Mouse (Mus musculus) ES-Bruce4 (cell line): ENCODE data around the gene C1s2. TPM values are rescaled to one million over a fixed set of nuclear protein-coding genes. Genes with fewer than 3 reads are reported as not detected.

Source experiments
- H3K27ac ChIP-seq: 2 replicates; pipeline ENCODE4 v1.5.1; 2012; ENCODE audit warnings: low read length, inconsistent platforms; ENCODE audit not compliant: insufficient read depth
- H3K27me3 ChIP-seq: 2 replicates; pipeline ENCODE4 v1.6.1; 2012; ENCODE audit warnings: mild to moderate bottlenecking, low read length, inconsistent platforms; ENCODE audit not compliant: control insufficient read depth, poor library complexity, insufficient read depth, severe bottlenecking
- H3K36me3 ChIP-seq: 2 replicates; pipeline ENCODE4 v1.6.1; 2012; ENCODE audit warnings: inconsistent platforms, mild to moderate bottlenecking, low read length, moderate library complexity; ENCODE audit not compliant: control insufficient read depth, poor library complexity, insufficient read depth, severe bottlenecking
- H3K4me1 ChIP-seq: one replicate; pipeline ENCODE4 v1.8.1; 2011; ENCODE audit warnings: low read length; ENCODE audit not compliant: control insufficient read depth, insufficient read depth
- H3K4me3 ChIP-seq: 2 replicates; pipeline ENCODE4 v1.5.1; 2011; ENCODE audit warnings: low read depth, mild to moderate bottlenecking, low read length
- H3K9ac ChIP-seq: 2 replicates; pipeline ENCODE4 v1.6.1; 2012; ENCODE audit warnings: low read depth, mild to moderate bottlenecking, inconsistent platforms; ENCODE audit not compliant: poor library complexity, severe bottlenecking
- H3K9me3 ChIP-seq: replicated peaks from 2 replicates; pipeline ENCODE4 v1.6.1; 2012; ENCODE audit warnings: mild to moderate bottlenecking, low read length, inconsistent platforms; ENCODE audit not compliant: control insufficient read depth, poor library complexity, insufficient read depth, severe bottlenecking
- CTCF ChIP-seq: IDR thresholded peaks from one replicate; pipeline ENCODE4 v1.8.1; 2011; ENCODE audit warnings: low read depth, low read length
- EP300 ChIP-seq: IDR thresholded peaks from 2 replicates; pipeline ENCODE4 v1.6.1; 2011; ENCODE audit warnings: low read depth, low read length; ENCODE audit not compliant: insufficient read depth
- POLR2A ChIP-seq: IDR thresholded peaks from one replicate; pipeline ENCODE4 v1.8.1; 2011; ENCODE audit warnings: low read length; ENCODE audit not compliant: insufficient read depth
- polyA plus RNA-seq: library from polyadenylated mRNA; stranded (reverse); fragments of >200 nt; gene quantifications from 2 replicates; pipeline ENCODE4 v1.2.4, GENCODE M21; 2011; ENCODE audit warnings: low read depth; ENCODE audit not compliant: missing spikeins, insufficient read depth, insufficient read length

The C1s2 gene
- polyA plus RNA-seq, 1 experiment, result 0.49 TPM

DNA sequence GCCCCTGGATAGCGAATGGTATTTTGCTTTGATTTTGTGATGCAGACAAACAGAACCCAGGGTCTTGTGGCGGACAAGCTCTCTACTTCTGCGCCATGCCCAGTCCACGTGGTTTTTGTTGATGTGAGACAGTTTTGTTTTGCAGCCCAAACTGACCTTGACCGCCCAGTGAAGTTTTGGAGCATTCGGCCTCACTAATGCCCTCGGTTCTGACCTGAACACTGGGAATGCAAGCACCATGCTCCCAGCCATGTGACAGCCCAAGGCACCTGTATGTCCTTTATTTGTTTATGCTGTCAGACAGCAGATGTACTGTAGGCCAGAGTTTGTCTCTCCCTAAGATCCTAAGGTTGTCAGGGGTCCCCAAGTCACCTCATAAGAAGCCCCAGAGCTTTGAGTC lies 38.7 kb upstream of the C1s2 start:
- H3K9me3 ChIP-seq, result no peaks in the 10 kb centered on the region
- no peak overlapping the region for H3K27ac ChIP-seq
- no peak for TF ChIP-seq POLR2A
- TF ChIP-seq CTCF, result no peak
- no peak for TF ChIP-seq EP300
- no peaks in the 10 kb centered on the region for H3K27me3 ChIP-seq
- H3K4me3 ChIP-seq, result no peak overlapping the region
- H3K36me3 ChIP-seq, result no peaks in the 10 kb centered on the region; the same call in 1 of the 2 replicates
- H3K4me1 ChIP-seq, result peaks cover 7% of the 10 kb centered on the region
- no peak overlapping the region for H3K9ac ChIP-seq

DNA sequence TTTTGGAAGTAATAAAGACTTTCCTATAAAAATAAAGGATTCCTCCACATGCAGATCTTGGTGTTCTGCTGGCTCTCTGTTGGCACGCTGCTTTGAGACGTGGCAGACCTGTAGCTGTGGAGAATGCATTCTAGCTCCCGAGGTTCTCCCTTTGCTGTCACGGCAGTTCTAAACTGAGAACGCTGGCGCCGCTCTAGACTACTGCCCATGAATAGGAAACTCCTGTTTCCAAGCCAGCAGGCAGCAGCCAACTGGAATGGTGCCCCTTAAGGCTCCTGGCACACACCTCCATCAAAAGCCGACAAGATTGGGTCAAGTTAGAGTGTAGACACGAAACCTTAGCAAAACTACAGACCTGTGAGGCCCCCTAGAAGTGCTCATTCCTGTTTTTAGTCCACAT lies 37.7 kb upstream of the C1s2 start:
- TF ChIP-seq CTCF (no peak), POLR2A (no peak), EP300 (no peak)
- no peak overlapping the region for H3K27ac ChIP-seq

DNA sequence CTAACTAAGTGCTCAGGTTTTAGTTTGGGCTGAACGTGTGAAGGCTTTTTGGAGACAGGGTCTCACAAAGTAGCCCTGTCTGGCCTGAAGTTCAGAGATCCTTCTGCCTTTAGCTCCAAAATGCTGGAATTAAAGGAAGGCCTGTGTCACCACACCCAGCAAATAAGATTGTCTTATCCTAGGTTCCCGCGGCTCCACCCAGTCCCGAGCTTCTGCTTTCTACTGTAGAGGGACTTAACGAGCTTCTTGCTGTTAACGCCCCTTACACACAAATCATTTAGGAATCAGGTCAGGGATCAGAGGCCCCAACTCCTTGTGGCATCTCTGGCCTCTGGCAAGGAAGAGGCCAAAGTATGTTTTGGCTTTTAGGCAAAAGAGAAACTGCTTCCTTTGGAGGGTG lies 36.2 kb upstream of the C1s2 start:
- Histone ChIP-seq H3K27ac (no peak overlapping the region), H3K36me3 (no peaks in the 10 kb centered on the region; the same call in 1 of the 2 replicates)

More for the DNA sequence above, 37.7 kb upstream of the C1s2 start:
- H3K9ac ChIP-seq, result no peak overlapping the region
- H3K9me3 ChIP-seq, result no peaks in the 10 kb centered on the region
- H3K4me3 ChIP-seq, result no peak overlapping the region
- H3K36me3 ChIP-seq, result no peaks in the 10 kb centered on the region; the same call in 1 of the 2 replicates
- peaks cover 7% of the 10 kb centered on the region for H3K4me1 ChIP-seq
- H3K27me3 ChIP-seq, result no peaks in the 10 kb centered on the region

DNA sequence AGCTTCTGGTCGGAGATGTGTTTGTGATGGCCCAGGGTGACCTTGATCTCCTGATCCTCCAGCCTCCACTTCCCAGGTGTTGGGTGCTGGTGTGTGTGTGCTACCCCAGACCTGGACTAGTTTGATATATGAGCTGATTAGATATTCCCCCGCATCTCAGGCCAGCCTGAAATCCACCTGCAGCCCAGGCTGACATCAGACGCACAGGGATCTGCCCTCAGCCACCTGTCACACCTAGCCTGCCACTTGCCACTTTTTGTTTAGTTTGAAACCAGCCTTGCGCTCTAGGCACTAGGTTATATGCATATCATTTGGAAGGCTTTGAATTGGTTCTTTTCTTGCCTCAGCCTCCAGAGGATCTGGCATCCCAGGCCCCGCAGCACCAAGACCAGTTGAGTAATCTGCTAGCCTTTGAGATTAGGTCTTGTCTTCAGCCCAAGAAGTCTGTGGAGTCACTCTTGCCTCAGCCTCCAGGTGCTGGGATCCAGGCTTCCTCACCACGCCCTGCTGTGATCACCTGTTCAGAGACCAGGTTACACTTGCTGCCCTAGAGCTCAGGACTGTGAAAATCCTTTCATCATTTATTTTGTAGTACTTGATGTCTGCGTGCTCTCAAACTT lies 34.5 kb upstream of the C1s2 start:
- H3K36me3 ChIP-seq, result no peaks in the 10 kb centered on the region; the same call in 1 of the 2 replicates
- no peaks in the 10 kb centered on the region for H3K27me3 ChIP-seq
- no peak overlapping the region for H3K27ac ChIP-seq
- peaks cover 4% of the 10 kb centered on the region for H3K4me1 ChIP-seq
- no peak overlapping the region for H3K9ac ChIP-seq
- H3K4me3 ChIP-seq, result no peak overlapping the region
- TF ChIP-seq POLR2A (no peak), EP300 (no peak), CTCF (no peak)
- no peaks in the 10 kb centered on the region for H3K9me3 ChIP-seq

More for the DNA sequence above, 36.2 kb upstream of the C1s2 start:
- Histone ChIP-seq H3K4me3 (no peak overlapping the region), H3K9me3 (no peaks in the 10 kb centered on the region), H3K4me1 (peaks cover 5% of the 10 kb centered on the region), H3K27me3 (no peaks in the 10 kb centered on the region), H3K9ac (no peak overlapping the region)
- no peak for TF ChIP-seq EP300
- no peak for TF ChIP-seq CTCF
- no peak for TF ChIP-seq POLR2A

DNA sequence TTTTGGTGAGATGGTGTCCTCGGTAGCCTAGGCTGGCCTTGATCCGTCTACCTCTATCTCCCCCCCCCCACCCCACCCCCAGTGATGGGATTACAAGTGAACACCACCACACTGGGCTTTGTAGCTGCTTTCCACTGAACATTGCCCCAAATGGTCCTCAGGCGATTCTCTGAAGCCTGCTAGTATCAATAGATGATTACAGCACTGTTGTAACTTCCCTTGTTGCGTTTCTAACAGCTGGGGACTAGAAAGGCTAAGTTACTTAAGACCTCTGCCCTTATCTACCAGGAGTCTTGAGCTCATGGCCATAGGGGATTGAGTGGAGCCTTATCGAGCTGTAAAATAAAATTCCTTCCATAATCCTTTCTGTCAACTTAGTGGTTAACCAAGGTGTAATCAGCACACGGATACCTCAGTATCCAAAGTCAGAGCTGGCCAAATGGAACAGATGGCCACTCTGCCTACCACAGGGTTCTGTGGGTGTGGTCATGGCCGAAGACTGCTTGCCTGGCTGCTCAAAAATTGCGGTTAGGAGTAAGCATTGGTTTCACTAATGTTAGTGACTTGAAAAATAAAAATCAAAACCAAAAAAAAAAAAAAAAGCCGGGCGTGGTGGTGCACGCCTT lies 33.5 kb upstream of the C1s2 start:
- no peak overlapping the region for H3K9ac ChIP-seq
- no peak overlapping the region for H3K4me3 ChIP-seq
- H3K9me3 ChIP-seq, result no peaks in the 10 kb centered on the region
- peaks cover 2% of the 10 kb centered on the region for H3K4me1 ChIP-seq
- H3K27me3 ChIP-seq, result no peaks in the 10 kb centered on the region
- no peak overlapping the region for H3K27ac ChIP-seq
- TF ChIP-seq CTCF (no peak), POLR2A (no peak), EP300 (no peak)
- H3K36me3 ChIP-seq, result no peaks in the 10 kb centered on the region

DNA sequence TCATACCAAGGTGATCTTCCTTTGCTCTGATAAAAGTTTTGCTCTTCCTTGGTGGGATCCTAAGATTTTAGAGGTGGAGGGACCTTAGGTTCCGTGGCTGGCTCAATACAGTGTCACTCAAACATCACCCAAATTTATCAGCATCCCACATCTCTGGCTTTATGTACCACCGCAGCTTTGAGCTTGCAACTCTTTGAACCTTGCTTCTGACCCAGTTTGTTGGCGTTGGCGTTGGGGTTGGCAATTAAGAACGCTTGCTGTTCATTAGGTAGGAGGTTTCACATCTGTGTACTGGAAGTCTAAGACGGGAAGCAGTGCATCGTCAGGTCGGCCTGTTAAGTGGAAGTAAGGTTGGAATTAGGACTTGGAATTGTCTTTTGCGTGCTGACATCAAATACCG lies 29.1 kb upstream of the C1s2 start:
- Histone ChIP-seq H3K9ac (no peak overlapping the region), H3K9me3 (no peaks in the 10 kb centered on the region), H3K27ac (no peak overlapping the region), H3K4me3 (no peak overlapping the region), H3K36me3 (no peaks in the 10 kb centered on the region), H3K27me3 (no peaks in the 10 kb centered on the region), H3K4me1 (no peaks in the 10 kb centered on the region)
- TF ChIP-seq CTCF (no peak), EP300 (no peak), POLR2A (no peak)
